Mouse (Mus musculus): ENCODE measurements around the gene Plekhm2.

Gene Plekhm2

DNA sequence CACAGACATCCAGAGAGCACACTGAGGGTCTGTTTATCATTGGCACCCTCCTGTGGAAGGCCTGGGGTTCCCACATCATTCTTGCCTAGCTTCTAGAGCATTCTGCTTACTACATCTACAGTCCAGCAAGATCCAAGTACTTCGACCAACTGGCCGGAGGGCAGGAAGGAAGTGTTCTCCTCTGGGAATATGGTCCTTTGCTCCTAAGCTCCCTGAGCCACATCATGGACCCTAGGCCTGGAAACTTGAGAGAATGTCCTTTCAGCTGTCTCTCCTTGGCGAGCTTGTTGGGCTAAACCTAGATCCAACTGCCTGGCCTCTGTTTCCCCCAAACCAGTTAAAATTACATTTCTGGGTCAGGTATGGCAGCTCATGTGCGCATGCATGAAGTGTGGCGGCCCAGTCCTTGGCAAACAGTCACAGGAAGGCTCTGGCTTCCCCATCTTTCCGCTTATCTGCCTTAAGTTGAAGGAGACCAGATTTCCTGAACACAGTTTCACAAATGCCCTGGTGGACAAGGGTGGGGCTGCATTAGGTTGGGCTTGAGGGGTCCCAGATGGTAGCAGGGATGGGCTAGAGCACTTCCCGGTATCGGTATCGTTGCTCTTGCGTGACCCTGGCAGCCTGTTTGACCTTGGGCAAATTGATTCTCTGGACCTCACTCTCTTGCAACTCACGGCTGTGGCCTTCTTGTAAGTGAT is 62.0 kb downstream of the Plekhm2 start:
- DNase-seq (ENCODE audit: low spot score): no peak

DNA sequence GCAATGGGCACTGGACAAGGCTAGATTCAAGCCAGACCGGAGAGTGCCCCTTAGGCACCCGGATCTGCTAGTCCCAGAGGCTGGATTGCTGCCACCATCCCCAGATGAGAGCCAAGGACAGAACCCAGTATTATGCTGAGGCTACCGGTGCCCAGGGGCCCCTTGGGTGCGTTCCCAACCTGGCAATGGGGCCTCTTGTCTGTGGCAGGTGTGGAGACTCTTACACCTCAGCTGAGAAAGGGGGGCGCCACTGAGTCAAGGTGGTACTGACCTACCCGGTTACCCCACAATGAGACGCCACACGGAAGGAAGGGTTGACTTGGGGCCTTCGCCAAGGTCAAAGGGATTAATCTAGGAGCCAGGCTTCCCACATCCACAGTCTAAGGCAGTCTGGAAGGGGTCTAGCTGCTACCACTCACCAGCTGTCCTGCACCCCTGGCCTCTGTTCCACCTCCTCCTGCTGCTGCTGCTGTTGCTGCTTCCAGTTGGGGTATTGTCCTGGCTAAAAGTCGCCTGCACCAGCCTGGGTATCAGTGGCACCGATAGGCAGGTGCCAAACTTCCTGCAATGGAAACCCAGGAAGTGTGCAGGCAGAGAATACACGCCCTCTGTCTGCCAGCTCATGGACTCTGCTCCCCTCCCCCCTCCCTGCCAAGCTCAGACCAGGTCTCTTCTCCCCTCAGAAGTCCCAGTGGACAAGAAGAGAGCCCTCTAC is 63.4 kb downstream of the Plekhm2 start:
- no peak for DNase-seq (ENCODE audit: low spot score)

DNA sequence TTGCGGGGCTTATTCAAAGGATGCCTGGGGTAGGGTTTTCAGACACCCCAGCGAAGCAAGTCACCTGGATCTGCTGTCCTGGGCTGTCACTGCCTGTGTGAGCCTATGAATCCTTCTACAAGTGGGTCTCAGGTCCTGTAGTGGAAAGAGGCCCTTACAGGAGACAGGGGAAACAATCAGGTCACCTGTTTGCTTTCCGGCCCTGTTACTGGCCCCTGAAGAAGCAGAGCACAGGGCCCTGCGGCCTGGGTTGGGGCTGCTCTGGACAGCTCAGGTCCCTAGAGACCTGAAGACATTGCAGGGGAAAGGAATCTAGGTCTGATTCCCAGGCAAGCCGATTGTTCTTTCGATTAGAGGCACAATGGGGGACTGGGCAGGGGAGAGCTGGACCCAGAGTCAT is 64.3 kb downstream of the Plekhm2 start:
- no peak for DNase-seq (ENCODE audit: low spot score)

DNA sequence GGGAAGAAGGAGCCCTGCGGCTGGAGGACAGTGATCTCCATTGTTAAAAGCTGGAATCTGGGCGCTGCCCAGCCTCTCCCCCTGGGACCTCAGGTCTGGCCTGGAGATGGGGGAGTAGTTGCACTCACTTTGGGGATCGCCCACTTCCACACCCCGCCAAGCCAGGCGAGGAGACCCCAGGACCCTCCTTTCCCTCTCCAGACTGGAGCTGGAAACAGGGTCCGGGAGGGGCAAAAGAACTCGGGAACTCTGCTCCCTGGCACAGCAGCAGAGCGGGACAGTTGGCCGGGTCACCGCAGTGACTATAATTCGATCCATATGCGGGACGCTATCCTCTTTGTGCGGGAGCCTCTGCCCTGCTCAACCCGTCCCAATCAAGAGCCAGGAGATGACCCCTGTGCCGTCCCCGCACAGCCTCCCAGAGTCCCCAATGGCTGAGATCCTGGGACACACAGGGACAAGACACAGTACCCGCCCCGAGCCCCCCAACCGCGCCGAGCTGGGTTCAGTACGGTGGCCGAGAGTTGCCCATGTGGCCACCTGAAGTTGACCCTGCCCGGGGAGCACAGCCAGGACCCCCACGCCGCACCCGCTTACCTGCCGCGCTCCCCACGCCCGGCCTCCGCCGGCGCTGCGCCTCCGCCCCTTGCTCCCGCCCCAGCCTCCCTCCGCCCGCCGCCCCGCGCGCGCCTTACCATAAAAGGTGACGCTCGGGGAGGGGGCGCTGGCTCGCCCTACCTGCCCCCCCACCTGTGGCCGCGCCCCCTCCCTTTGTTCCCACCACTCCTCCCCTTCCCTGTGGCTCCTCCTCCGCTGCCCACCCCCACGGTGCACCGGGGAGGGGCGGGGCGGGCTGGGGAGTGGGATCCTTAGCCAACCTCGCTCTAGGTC is 65.2 kb downstream of the Plekhm2 start:
- no peak for DNase-seq (ENCODE audit: low spot score)

DNA sequence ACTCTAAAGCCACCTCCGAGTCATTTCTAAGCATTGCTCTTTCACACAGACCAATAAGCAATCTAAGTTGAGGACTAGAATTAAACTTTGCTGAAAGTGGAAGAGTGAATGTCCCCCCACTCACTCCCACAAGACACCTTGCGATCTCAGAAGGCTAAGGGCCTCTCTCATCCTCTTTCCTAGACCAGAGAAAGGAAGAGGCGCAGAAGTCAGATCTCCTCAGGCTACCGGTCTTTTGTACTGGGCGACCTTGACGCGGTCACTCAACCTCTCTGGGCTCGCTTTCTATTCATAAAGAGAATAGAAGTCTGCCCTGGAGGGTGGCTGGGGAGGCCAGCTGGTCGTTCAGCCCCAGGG is 65.8 kb downstream of the Plekhm2 start:
- DNase-seq (ENCODE audit: low spot score): no peak

DNA sequence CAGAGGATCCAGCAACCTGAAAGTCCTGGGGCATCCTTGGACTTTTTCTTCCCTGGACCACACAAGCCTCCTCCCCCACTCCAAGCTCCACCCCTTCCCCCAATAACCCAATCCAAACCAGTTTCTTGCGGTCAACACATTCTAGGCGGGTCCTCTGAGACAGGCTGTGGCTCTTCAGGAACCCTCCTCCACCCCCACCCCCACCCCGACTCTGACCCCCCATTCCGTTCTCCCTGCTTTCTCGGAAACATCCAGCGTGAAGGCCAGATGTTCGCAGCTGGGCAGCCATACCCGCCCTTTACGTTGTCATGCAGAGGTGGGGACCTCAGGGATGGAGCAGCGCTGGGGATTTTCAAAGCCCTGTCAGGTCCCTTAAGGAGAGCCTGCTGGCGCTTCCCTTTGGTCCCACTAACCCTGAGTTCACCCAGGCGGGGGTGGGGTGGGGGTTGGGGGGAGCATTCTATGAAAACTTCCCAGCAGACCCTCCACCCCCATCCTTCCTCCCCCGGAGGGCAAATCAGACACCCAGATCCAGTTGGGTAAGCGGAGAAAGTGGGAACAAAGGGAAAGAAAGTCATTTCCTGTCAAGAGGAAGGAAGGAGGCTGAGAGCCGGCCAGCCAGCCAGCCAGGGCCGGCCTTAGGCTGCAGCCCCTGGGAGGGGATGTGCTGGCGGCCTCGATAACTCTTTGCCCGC is 66.4 kb downstream of the Plekhm2 start:
- no peak for DNase-seq (ENCODE audit: low spot score)

DNA sequence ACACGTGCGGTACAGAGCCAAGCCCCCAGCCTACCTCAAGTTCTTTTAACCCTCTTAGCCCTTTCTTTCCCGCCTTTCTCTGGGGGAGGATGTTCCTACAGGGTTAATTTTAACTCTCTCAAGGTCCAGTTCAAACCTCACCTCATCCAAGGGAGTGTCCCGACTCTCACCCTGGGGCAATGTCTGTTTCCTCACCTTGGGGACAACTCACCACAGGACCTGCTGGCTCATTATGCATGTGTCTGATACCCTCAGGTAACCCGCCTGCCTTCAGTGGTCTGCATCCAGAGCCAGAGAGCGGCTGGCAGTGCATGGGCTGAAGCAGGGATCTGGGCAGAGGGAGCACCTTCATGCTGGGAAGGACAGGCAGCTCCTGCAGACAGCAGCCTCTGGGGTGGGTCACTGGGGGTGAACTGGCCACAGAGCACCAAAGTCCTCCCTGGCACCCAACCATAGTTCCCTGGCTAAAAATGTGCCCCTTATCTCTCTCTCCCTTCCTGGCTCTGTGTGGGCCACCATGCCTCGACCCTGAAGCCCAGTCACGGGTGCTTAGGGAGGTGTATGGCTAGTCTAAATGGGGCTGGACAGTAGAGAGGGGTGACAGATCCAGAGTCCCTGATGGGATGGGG is 67.9 kb downstream of the Plekhm2 start:
- DNase-seq (ENCODE audit: low spot score): no peak

DNA sequence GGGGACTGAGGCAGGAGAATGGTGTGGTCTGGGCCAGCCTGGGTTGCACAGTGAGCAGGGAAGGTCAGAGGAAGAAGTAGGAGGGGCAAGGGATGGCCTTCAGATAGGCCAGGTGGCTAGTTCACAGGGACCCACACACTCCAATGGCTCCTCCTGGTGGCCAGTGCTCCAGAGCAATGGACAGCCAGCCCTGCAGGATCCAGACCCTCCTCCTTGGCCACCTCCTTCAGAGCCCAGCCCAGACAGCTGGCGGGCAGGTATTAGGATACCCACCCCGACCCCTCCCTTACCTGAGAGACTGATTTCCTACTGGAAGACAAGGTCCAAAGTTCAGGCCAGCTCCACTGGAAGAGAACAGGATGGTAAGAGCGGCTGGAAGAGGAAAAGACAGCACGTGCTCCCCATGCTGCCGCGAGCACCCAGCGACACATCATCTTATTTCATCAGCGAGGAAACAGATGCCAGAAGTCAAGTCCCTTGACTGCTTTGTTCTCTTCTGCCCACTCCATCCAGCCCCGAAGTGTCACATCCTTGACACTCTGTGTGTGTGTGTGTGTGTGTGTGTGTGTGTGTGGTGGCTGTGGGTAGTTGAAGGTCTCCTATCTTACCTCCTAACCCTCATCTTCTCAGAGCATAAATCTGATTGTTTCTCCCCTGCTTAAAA is 69.0 kb downstream of the Plekhm2 start:
- no peak for DNase-seq (ENCODE audit: low spot score)

DNA sequence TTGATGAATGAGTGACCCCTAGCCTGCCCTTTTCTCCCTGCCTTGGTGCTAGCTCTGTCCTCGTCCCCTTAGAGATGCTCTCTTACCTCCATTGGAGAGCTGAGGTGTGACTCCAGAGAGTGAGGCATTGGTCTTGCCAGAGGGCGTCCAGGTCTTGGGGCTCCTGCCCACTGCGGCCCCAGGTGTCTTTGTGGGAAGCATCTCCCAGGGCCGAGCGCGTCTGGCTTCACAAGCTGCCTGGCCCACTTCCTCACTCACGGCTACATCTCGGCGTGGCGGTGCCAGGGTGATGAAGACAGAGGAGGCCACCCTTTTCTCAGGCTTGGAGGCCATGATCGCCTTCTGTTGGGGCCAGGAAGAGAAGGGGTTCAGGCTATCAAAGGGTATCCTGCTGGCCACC is 69.6 kb downstream of the Plekhm2 start:
- no peak for DNase-seq (ENCODE audit: low spot score)

DNA sequence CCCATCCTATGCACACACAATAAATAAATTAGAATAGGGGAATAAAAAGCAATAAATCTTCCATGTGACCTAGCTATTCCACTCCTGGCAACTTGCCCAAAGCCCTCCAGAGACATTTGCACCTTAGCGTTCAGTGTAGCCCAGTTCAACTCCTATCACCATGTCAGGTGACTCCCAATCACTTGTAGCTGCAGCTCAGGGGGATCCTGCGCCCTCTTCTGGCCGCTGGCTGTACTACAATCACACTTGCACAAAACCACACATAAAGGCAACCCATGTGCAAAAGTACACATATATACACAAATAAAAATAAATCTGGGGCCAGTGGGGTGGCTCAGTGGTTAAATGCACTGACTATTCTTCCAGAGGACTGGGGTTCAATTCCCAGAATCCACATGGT is 73.2 kb downstream of the Plekhm2 start:
- no peak for DNase-seq (ENCODE audit: low spot score)

DNA sequence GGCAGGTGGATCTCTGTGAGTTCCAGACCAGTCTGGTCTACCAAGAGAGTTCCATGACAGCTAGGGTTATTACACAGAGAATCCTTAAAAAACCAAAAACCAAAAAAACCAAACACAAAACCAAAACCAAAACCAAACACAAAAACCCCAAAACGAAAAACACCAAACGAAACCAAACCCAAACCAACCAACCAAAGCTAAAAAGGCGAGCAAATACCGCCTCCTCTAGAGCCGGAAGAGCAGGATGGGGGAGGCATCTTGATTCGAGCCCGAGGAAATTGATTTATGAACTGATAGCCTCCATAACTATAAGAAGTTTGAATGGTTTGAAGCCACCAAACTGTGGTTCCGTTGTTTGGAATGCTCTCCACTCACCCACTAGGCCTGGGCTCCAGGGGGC is 80.8 kb downstream of the Plekhm2 start:
- no peak for DNase-seq (ENCODE audit: low spot score)

DNA sequence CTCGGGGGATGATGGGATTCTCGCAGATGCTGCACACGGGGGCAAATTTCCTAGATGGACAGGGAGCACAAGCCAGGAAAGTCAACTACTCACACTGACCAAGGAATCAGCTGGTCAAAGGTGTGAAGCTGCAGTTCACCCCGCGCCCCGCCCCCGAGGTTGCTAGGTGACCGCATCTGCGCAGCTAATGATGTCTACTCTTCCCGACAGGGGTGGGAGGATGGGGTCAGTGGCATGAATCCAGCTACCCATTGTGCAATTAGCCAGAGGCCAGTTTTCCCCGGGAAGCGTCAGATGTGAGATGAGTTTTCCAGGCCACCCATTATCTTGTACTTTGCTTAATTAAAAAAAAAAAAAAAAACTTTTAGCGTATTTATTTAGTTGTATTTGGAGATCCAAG is 83.6 kb downstream of the Plekhm2 start:
- no peak for DNase-seq (ENCODE audit: low spot score)

DNA sequence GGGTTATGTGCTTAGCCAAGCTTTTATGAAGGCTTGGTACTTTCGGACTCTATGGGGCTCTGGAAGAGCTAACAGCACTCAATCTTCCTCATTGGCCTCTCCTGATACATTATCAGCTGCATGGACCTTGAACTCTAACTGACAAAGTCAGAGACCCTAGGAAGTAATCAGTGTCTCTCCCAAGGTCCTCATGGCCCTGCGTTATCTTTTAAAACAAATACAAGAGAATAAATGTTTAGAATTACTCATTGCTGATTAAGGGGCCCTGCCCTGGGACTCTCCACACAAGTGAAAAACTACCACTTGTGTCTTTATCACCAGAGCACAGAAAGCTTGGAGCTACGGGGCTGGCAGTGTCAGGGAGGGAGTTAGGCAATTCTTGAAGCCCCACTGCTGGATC is 85.9 kb downstream of the Plekhm2 start:
- DNase-seq (ENCODE audit: low spot score): peak; percentile 32

DNA sequence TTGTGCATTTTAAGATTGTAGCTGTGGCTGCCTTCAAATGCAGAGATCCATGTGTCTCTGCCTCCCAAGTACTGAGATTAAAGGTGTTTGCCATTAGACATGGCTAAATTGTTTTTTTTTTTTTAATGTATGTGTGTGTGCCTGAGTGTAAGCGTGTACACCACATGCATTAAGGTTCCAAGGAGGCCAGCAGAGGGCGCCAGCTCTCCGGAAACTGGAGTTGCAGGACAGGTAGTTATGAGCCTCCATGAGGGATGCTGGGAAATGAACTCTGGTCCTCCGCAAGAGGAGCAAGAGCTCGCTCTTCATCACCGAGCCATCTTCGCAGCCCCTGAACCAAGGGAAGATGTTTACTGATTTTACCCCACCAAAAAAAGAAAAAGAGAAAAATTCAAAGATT is 87.8 kb downstream of the Plekhm2 start:
- DNase-seq (ENCODE audit: low spot score): no peak

DNA sequence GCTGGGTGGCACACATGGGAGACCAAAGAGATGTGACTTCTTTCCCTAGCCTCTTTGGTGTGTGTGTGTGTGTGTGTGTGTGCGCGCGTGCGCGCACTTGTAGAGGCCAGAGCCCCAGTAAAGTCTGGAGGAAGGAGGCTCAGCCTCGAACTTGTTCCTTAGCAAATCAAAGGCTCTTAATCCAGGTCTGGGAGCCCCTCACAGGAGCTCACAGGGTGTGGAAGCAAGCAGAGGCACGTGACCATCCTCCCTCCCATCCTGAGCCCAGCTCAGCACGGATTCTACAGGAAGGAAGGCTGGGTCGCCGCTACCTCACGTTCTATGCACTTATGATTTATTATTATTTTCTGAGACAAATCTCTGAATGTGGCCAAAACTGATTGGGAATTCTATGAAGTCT is 88.3 kb downstream of the Plekhm2 start:
- DNase-seq (ENCODE audit: low spot score): no peak

Data from ovary, adult 18-20 months (tissue).